Mouse (Mus musculus) G1E (cell line): ENCODE measurements at regions not wholly inside any gene's neighbourhood (a gene's known extent, or its start where the extent isn't known, plus 50 kb on each side); places are given as distances from the start of the nearest gene placed in this dataset.

Source experiments
- ATAC-seq: 2 replicates; pipeline ENCODE4 v1.8.0; 2016; ENCODE audit warnings: mild to moderate bottlenecking; ENCODE audit not compliant: insufficient number of reproducible peaks, poor library complexity, low FRiP score, severe bottlenecking; ENCODE audit errors: extremely low read depth
- DNase-seq: peaks from one replicate; pipeline ENCODE4 v3.0.0; 2012; ENCODE audit warnings: low spot score
- H3K27me3 ChIP-seq: 2 replicates; pipeline ENCODE4 v1.6.1; 2012; ENCODE audit warnings: mild to moderate bottlenecking, low read length, inconsistent platforms; ENCODE audit not compliant: insufficient read depth
- H3K36me3 ChIP-seq: replicated peaks from 2 replicates; pipeline ENCODE3; 2012; ENCODE audit warnings: mild to moderate bottlenecking, inconsistent platforms
- H3K4me1 ChIP-seq: 2 replicates; pipeline ENCODE4 v1.6.1; 2012; ENCODE audit warnings: low read depth, low read length, inconsistent platforms, mixed read lengths; ENCODE audit not compliant: insufficient read depth
- H3K4me3 ChIP-seq: 2 replicates; pipeline ENCODE4 v1.5.1; 2012; ENCODE audit warnings: low read depth, mild to moderate bottlenecking, inconsistent platforms, low read length, moderate library complexity, mixed read lengths
- H3K9me3 ChIP-seq: replicated peaks from 2 replicates; pipeline ENCODE4 v1.6.1; 2012; ENCODE audit warnings: inconsistent platforms
- CTCF ChIP-seq: IDR thresholded peaks from 2 replicates; pipeline ENCODE4 v1.5.1; 2012; ENCODE audit warnings: low read depth, low read length, inconsistent platforms, mixed read lengths
- GATA1 ChIP-seq: IDR thresholded peaks from 2 replicates; pipeline ENCODE4 v1.6.1; 2012; ENCODE audit warnings: borderline replicate concordance, low read length, inconsistent platforms, mixed read lengths
- GATA2 ChIP-seq: IDR thresholded peaks from 2 replicates; pipeline ENCODE4 v1.6.1; 2012; ENCODE audit warnings: low read depth, low read length, inconsistent platforms, borderline replicate concordance
- POLR2AphosphoS5 ChIP-seq: IDR thresholded peaks from 2 replicates; pipeline ENCODE4 v1.6.1; 2012; ENCODE audit warnings: low read depth, low read length, inconsistent platforms; ENCODE audit not compliant: insufficient replicate concordance
- TAL1 ChIP-seq: conservative IDR thresholded peaks from 2 replicates; pipeline ENCODE4 v1.6.1; 2012; ENCODE audit warnings: low read depth, low read length, inconsistent platforms, mixed read lengths

DNA sequence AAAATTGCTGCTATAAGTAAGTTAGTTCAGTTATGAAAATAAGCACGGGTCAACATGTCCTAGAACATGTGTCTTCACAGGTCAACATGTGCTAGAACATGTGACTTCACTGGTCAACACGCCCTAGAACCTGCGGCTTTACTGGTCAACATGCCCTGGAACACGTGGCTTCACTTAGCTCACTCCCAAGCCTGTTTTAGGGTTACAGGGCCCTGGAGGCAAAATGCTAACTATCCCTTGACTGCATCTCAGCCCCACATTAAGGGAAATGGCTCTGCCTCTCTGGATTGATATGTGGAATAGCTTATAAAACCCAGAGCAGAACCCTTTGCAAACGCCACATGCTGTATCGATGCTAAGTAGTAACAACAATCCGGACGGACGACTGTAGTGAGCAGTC, 67.8 kb downstream of the Nkx6-1 start:
- Histone ChIP-seq H3K27me3 (no peaks in the 10 kb centered on the region), H3K36me3 (no peaks in the 10 kb centered on the region), H3K9me3 (peaks cover 51% of the 10 kb centered on the region), H3K4me1 (no peaks in the 10 kb centered on the region), H3K4me3 (no peak overlapping the region)
- DNase-seq (no peak), ATAC-seq (no peak)
- no peak for TF ChIP-seq GATA2
- no peak for TF ChIP-seq POLR2AphosphoS5
- TF ChIP-seq CTCF = no peak
- no peak for TF ChIP-seq TAL1
- no peak for TF ChIP-seq GATA1

DNA sequence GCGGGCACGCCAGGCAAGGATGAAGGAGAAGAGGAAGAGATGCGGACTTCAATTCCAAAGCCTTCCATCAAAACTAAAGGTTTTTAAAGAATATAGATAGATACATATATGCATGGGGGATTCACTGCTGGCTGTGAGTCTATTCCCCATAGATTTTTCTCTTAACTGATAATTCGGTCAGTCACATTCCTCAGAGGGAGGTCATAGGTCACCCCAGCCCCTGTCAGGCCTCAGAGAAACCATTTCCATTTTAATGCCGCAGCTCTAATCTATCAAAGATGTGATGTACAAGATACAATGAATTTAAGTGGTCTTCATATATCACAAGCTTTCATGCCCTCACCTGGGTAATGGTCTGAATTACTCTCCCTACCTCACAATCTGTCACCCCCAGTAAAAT, 73.6 kb downstream of the Nkx6-1 start:
- H3K36me3 ChIP-seq = no peaks in the 10 kb centered on the region
- no peak overlapping the region for H3K4me3 ChIP-seq
- no peaks in the 10 kb centered on the region for H3K4me1 ChIP-seq
- ATAC-seq (no peak), DNase-seq (no peak)
- H3K27me3 ChIP-seq = no peaks in the 10 kb centered on the region
- TF ChIP-seq TAL1 (no peak), GATA2 (no peak), POLR2AphosphoS5 (no peak), CTCF (no peak), GATA1 (no peak)
- peaks cover 46% of the 10 kb centered on the region for H3K9me3 ChIP-seq

DNA sequence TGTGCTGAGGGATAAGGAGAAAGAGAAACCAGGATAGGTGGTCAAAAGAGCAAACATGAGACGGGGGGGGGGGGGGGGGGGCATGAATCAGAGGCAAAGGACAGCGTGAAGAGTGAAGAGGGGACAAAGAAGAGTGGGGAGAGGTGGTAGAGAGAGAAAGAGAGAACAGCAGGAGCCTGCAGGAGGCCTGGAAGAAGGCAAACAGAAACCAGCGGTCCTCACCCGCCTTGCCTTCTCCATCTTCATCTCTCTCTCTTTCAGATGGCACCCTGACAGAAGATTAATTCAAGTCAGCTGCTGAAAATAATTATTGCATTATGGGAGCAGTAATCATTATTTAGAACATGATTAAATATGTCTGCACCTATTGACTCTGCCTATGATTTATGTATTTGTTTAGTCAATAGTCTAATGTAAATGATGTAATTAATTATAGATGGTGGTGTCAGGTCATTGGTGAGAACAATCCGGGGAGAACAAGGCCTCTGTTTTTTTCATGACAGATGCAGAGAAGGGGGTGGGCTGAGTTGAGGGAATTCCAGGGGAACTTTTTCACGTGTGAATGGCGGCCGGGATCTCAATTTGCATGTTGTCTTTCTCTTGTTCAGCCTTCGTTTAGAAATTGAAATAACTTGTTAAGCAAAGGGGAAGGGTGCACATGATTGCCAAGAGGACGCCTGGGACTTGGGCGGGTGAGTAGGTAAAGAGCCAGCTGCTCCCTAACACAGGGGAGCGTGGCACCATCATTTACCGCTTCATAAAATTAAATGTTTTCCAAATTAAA, 74.3 kb downstream of the Nkx6-1 start:
- H3K36me3 ChIP-seq = no peaks in the 10 kb centered on the region
- no peaks in the 10 kb centered on the region for H3K27me3 ChIP-seq
- no peak overlapping the region for H3K4me3 ChIP-seq
- ATAC-seq (no peak), DNase-seq (no peak)
- peaks cover 50% of the 10 kb centered on the region for H3K9me3 ChIP-seq
- H3K4me1 ChIP-seq = no peaks in the 10 kb centered on the region
- TF ChIP-seq GATA2 (no peak), TAL1 (no peak), POLR2AphosphoS5 (no peak), CTCF (no peak), GATA1 (no peak)

DNA sequence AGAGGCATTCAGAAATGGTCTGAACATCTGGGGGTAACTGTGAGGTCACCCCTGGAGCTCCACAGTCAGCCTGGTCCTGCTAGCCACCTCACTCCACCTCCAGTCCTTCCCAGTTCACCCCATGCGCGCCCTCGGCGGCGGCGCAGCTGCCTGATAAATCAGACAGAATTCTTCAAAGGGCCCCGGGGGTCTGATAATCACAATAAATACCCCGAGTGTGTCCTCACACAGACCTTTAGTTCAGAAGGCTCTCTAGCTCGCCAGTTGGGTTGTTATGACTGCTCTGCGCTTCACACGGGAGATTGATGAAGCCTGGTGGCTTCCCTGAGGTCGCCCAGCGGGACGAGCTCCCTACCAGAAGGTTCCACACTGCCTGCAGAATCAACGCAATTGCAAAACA, 91.8 kb downstream of the Nkx6-1 start:
- TF ChIP-seq GATA2 (no peak), POLR2AphosphoS5 (no peak), GATA1 (no peak)
- Histone ChIP-seq H3K27me3 (no peaks in the 10 kb centered on the region), H3K4me3 (no peak overlapping the region), H3K9me3 (peaks cover 52% of the 10 kb centered on the region), H3K36me3 (no peaks in the 10 kb centered on the region), H3K4me1 (no peaks in the 10 kb centered on the region)
- DNase-seq = no peak
- no peak for ATAC-seq

DNA sequence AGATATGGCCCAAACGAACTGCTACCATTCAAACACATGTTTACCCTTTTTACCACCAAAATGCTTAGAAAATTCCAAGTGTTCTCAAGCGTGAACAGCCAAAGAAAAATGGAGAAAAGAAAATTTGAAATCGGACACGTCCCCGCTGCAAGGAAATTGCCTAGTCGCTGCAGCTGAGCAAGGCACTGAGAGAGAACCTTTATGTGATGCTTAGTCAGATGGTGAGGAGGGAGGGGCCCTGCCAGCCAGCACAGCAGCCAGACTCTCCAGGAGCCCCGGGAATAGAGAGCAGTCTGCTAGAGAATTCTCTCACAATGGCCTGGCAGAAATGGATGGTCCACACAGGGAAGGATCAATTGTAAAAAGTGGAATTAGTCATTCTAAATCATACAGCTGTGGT, 99.0 kb downstream of the Nkx6-1 start:
- no peaks in the 10 kb centered on the region for H3K4me1 ChIP-seq
- no peak for ATAC-seq

DNA sequence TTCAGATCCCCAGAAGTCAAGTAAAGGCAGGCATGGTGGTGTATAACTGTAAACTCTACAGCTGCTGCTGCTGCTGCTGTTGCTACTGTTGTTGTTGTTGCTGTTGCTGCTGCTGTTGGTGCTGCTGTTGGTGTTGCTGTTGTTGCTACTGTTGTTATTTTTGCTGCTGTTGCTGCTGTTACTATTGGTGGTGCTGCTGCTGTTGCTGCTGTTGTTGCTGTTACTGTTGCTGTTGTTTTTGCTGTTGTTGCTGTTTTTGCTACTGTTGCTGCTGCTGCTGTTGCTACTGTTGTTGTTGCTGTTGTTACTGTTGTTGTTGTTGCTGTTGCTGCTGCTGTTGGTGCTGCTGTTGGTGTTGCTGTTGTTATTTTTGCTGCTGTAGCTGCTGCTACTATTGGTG, 104.4 kb downstream of the Nkx6-1 start:
- no peaks in the 10 kb centered on the region for H3K27me3 ChIP-seq
- ATAC-seq (no peak), DNase-seq (no peak)
- peaks cover 33% of the 10 kb centered on the region for H3K9me3 ChIP-seq
- no peak for TF ChIP-seq POLR2AphosphoS5
- TF ChIP-seq TAL1 = no peak
- no peak for TF ChIP-seq GATA1
- TF ChIP-seq CTCF = no peak
- no peak for TF ChIP-seq GATA2
- H3K4me3 ChIP-seq = no peak overlapping the region
- H3K36me3 ChIP-seq = no peaks in the 10 kb centered on the region
- H3K4me1 ChIP-seq = no peaks in the 10 kb centered on the region

More for the DNA sequence above, 99.0 kb downstream of the Nkx6-1 start:
- no peak overlapping the region for H3K4me3 ChIP-seq
- no peak for DNase-seq
- H3K9me3 ChIP-seq = peaks cover 48% of the 10 kb centered on the region
- no peaks in the 10 kb centered on the region for H3K27me3 ChIP-seq
- no peak for TF ChIP-seq POLR2AphosphoS5
- no peak for TF ChIP-seq GATA1
- TF ChIP-seq GATA2 = no peak
- TF ChIP-seq CTCF = no peak
- no peak for TF ChIP-seq TAL1
- no peaks in the 10 kb centered on the region for H3K36me3 ChIP-seq
